Mouse (Mus musculus): ENCODE data around the gene Cdk5rap2.

Gene Cdk5rap2

DNA sequence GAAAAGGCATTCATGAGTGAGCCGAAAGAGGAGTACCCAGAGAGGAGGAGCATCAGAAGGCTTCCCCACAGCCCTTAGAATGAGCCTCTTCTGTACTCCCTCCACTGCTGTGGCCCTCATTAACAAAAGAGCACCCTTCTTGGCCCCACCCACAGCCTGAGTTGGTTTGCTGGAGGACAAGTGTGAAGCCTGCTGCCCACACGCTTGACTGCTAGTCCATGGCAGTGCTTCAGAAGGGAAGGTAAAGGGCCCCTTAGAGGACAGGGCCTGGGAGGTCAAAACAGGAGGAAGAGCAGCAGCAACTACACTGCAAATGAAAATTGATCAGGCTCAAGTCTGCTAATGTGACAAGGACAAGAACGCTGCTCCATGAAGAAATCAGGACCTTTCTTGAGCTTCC lies 56.6 kb downstream of the Cdk5rap2 start:
- DNase-seq, result no peak

DNA sequence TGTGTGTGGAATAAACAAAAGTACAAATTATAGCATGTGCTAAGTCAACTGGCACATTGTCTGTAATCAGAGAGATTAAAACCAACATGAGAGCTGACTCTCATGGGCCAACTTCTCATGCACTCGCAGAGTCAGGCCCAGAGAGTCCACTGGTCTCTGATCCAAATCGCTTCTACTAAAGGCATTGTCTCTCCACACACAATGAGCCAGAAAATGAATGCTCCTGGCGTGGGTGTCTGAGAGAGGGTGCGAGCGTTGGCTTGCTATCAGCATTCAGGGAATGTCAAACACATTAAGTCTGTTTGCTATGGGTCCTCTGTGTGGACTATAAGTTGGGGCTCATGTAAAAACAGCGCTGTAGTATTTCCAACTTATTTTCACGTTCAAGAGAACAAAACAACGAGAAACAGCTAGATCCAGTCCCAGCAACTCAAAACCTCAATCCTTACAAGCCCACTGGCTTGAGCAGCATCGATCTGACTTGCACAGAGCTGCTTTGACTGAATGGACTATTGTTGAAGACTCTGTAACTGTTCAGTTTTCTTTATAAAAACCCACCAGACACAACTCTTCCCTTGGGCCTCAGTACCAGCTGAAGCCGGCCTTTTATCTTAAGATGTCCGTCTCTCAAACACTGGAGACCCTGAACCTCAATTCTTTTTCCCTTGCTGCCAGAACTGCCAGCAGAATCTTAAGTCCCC lies 74.6 kb downstream of the Cdk5rap2 start:
- DNase-seq, result no peak

DNA sequence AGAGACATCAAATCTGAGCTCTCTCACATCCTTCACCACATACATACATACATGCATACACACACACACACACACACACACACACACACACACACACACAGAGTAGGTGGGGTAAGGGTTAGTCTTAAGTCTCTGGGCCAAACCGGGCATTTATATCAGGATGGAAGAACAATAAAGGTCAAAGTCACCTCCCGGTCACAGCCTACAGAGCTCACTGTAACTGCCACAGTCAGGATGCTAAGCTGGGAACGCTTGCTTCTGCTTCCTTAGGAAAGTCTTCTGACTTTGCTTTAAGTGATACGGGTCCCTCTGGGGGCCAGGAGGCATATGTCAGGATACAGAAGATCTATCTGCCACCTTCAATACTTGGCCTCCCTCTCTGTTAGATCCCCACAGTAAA lies 75.2 kb downstream of the Cdk5rap2 start:
- DNase-seq, result no peak

DNA sequence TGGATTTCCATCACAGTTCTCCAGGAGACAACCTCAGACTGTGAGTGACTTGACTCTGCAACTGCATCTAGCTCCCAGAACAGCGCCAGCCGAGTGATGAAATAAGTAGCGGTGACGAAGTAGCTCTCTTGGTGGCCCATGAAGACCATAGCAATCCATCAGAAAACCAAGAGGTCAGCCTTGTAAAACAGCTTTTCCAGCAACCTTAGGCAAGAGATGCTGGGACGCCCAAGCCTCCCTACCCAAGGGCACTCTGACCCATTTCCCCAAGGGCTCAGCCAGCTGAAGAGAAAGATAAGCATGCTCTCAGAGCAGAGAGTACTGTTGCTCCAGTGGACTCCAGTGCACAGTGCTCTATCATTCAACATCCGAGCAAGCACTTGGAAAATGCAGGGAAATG lies 77.3 kb downstream of the Cdk5rap2 start:
- DNase-seq, result no peak

DNA sequence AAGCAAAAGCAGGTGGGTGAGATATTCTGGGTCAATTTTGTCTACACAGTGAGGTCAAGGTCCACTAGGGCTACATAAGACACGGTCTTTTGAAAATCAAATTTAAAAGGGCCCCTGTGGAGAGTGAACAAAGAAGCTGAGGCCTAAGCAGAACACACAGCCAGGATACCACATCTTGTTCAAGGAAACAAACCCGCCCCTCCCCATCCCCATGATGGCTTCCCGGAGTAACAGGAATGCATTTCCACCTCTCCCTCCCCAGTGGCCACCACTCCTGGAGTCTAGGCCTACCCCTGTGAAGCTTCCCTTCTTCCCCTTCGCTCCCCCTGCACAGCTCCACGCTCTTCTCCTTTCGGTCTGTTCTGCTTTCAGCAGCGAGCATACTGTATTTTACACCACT lies 77.7 kb downstream of the Cdk5rap2 start:
- no peak for DNase-seq

DNA sequence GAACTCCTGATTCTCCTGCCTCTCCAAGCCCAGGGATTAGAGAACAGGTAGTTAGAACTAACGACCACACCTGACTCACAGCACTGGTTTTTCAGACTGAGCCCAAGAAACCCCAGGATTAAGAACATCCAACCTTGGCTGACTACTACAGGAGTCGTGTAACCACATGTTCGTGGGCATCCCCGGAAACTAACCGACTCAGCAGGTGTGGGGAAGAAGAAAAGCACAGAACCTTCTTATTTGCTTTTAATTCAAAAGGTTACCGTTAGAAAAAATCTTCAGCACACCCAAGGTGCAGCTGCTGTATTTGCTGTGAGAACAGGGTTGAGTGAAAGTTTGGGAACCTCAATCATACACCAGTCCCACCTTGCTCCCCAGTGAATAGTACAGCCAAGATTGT lies 79.1 kb downstream of the Cdk5rap2 start:
- no peak for DNase-seq

DNA sequence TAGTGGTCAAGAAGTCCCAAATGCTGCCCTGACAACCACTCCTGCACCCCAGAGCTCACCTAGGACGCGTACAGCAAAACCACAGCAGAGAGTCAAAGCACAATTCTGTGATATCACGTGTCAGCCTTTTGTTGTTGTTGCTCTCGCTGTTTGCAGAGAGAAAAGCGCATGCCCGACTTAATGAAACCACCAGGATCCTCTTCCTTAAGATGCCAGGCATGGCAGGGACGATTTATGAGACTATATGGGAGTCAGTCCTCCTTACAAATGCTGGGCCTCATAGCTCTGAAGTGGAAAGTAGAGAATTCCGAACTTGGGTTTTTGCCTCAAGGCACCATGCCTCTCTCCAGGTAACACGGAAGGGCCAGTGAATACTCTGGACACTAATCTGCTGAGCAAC lies 82.2 kb downstream of the Cdk5rap2 start:
- no peak for DNase-seq

DNA sequence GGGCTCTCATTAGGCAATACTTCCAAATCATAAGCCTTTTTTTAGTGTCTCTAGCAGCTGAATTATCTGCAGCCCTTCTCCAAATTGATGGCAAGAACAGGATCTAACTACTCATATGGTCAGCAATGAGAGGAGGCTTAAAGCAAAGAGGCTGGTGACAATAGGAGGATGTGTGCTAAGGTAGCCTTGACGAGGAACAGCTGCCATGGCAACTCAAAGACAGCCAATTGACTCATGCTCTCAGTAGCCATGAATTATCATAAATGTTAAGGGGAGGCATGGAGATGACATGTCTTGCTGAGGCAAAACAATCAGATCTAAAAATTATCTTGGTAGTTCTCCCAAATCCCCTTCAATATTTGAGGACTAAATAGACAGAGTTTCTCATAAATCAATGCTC lies 82.8 kb downstream of the Cdk5rap2 start:
- no peak for DNase-seq

DNA sequence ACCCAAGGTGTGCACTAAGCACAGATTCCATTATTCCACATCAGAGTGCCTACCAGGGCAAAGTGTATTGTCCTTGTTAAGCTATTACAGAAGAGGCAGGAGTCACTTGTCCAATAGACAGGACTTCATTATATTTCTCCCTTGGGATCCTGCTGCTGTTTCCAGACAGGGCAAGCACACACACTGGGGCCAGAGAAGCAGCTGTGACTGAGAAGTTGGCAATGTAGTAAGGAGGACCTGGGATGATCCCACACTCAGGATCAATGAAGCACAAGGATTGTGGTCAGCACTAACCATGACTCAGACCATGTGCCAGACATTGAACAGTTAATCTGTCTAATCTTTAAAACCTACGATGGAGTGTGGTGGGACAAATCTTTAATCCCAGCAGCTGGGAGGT lies 88.7 kb downstream of the Cdk5rap2 start:
- DNase-seq, result no peak

DNA sequence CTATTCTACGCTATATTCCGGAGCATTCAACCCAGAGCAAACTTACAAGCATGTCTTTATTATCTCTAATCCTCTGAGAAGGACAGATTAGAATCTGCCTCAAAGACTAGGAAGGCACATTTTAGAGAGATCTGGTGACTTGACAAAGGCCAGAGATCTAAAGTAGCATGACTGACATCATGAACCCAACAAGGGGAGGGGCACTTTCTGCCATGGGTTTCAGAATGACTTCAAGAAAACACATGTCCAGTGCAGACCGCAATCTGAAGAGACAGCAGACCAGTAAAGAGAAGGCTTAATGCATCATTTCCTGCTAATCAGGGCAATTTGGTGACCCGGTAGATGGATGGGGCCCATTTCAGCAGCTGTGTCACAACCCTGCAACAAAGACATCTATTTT lies 98.1 kb downstream of the Cdk5rap2 start:
- DNase-seq, result no peak

DNA sequence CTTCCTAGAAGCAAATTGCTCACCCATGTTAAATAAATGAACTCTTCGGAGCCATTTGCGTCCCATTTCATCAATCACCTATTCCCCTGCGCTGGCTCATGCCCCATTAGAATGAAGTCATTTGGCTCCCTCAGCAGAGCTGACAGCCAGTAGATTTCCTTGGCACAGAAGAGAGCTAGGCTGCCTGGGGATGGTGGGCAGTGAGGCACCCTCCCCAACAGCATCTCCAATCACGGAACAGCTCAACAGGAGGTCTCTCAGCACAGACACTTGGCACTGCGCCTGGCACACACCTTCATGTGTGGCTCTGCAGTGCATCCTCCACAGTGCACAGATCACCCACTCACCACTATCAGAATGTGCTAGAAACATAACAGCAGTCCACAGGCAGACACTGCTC lies 98.7 kb downstream of the Cdk5rap2 start:
- DNase-seq, result no peak

DNA sequence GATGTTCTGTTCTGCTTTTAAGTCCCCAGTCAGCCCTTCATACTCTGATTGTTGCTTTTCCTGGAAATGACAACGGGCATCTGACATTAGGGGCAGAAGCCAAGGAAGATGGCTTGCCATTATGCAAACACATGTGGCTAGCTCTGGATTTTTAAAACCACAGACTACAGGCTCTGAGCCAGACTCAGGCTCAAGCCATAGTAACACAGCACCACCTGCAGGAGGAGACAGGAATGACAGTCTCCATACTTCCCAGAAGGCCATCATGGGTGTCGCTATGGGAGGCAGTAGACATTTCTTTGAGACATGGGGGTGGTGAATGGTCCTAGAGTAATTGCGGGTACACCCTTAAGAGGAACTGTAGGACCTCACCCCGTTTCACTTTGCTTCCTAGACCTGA lies 103.0 kb downstream of the Cdk5rap2 start:
- peak; percentile 53 for DNase-seq

DNA sequence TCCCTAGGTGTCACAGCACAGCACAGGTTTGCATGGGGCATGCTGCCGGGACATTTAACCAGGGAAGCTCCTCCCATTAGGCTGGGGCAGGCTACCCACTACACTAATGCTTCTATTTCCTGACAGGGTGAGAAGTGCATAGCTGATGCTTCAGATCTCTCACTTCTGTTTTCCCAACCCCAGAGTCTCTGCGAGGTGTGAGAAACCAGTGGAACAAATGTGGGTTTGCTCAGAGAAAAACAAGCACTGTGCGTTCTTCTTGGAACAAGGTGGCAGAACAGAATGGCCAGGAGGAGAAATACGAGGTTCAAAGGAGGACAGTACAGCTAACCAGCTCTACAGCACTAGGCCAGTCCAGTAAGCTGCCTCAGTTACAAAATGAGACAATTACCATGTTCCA lies 106.4 kb downstream of the Cdk5rap2 start:
- no peak for DNase-seq

DNA sequence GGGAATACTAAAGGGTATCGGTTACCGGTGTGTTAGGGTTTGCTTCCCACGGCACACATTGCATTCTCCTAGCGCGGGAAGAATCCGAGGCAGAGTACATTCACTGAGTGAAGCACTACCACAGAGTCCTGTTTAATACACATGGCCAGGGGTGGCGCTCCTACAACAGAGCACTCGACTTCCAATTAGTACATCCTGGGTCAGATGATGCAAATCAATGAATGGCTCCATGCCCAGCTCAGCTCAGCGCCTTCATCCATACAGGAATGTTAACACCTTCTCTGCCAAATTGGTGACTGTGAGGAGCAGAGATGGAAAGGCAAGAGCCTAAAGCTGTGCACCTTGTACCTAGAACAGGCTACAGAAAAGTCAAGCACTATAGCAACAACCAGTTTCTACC lies 109.1 kb downstream of the Cdk5rap2 start:
- no peak for DNase-seq

DNA sequence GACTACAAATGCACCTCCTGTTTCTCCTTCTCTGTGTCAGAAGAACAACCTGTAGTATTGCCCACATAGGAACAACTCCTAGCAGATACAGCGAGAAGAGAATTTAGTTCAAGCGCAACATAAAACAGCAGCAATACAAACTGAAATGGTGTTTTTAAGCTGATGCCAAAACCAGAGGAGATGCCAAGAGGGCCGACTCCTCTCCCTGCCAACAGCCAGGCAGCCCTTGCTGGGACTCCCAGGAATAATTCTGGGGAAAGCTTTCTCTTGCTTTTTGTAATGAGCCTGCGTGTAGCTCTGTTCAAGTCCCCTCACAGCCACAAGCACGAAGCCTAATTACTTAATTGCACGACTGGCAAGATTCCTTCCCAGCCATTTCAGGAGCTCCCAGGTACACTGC lies 120.9 kb downstream of the Cdk5rap2 start:
- DNase-seq, result no peak

DNA sequence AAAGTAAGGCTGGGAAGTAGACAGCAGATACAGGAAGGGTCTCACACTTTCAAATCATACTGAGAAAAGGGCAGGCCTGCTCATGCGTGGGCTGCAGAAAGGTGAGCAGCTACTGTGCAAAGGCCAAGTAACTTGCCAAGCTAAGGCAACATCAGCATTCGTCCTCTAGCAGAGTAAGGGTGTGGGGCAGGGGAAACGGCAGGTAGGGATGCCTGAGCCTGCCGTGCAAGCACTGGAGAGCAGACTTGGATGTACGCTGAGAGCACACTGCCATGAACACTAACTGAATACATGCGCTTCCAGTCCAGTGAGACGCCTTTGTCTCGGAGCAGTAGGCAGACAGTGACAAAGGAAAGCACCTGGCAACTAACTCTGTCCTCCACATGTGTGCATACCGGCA lies 127.1 kb downstream of the Cdk5rap2 start:
- no peak for DNase-seq

DNA sequence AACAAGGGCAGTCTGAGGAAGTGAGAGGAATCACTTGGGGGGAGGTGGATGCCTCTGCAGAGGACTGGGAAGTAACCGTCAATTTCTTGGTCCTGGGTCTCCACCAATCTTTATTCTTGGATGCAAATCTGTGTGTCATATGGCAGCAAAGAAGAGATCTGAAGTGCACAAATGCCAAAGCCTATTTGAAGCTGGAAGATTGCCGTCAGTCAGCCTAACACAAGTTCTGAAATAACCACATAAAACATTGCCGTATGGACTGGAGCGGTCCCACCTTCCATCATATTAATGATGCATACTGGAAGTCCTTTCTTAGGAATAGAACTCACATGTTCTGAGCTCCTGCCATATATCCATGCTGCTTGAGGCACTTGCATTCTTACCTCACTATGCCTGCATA lies 131.4 kb downstream of the Cdk5rap2 start:
- no peak for DNase-seq

DNA sequence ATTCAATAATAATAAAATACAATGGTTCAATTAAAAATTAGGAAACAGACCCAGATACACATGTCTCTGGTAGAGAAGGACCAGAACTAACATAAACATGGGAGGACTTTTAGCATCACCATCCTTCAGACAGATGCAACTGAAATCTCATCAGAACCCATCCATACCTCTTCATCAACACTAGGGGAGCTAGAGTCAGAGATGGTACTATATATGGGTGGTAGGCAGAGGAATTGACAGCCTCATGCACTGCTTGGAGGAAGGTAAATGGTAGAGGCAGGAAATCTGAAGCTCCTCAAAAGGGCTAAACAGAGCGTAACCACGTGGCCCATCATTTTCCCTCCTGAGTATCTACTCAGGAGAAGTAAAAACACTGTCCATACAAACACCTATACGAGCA lies 132.2 kb downstream of the Cdk5rap2 start:
- no peak for DNase-seq

DNA sequence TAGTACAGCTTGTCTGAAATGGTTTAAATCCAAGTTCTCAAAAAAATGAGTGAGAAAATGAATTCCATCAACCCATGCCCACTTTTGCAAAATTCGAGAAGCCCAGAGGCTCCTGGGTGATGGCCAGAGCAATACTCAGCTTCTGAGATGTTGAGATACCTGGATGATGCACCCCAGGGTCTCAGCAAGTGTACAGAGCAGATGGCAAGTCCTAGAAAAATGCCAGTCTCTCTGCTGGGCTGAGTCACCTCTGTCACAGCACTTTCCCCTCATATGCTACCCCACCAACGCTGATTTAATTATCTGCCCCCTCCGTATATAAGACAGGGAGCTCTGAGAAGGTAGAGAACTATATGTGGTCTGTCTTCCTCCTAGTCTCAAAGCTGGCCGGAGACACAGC lies 137.3 kb downstream of the Cdk5rap2 start:
- DNase-seq, result no peak

DNA sequence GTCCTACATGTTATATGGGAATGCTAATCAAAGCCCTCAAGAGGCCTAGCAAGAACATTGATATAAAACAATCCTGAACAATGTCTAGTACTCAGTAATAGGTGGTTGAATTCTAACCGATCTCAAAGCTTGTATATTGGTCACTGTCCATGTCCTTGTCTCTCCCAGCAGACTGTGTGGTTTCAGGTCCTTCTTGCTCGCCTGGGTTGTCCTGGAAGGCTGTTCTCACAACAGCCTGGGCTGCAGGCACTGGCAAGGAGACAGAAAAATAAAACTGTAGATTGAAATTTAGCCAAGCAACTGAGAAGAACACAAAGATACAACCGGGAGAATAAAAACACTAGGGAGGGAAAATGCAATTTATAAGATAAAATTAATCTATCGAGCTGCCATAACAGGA lies 137.7 kb downstream of the Cdk5rap2 start:
- DNase-seq, result no peak

DNA sequence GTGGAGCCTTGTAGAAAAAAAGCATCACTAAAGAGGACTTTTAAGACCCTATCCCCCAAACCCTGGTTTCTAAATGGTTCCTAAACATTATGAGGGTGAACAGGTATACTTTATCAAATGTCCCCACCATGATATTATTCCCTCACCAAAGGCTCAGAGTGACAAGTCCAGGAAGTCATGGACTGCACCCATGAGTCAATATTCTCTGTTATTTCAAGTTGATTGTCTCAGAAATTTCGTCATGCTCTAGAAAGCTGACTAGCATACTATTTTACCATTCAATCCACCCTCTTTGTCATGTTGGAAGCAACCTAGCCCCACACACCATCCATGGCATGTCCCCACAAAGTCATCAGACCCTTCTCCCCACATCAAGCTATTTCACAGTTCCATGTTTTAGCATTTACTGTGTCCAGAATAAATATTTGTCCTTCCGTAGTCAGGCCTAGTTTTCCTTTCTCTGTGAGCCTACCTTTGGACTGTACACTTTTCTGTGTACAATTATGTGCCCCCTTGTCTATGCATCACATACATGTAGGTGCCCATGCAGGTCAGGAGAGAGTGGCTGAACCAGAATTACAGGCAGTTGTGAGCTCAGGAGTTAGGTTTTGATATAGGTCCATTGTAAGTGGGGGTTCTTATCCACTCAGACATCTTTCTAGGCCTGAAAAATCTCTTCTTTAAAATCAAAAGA lies 142.9 kb downstream of the Cdk5rap2 start:
- no peak for DNase-seq

DNA sequence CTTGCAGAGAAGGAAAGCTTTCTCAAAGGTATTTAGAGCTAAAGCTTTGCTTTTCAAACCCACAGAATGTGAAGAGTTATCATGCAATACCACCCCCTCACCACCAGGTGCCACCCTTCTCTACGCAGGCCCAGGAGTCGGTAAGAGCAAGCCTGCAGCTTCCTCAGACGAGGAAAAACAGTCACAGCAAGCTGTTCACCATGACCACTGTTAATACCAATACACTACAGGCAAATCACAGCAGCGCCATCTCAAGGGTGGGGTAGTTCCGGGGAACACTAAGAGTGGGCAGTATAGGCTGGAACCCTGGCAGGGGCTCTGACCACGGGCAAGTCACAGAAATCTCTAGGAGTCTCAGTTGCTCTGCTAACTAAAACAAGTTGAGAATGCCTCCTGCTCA lies 145.0 kb downstream of the Cdk5rap2 start:
- DNase-seq, result peak; percentile 54

DNA sequence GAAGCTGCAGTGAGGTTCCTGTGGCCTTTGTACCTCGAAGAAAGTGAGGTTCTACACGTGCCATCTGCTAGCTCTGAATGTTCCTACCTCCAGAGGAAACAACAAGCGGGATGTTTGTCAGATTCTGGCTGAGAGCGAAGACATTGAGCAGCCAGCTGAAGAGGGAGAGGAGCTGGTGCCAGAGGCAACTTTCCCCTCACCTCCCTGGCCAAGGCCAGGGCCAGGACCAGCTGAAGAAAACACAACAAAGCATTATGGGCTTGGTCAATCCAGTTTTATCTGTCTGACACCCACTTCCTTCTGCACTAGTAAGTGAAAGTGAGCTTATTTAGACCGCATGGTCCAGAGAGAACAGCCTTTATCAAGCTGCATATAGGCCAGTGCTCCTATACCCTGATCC lies 147.4 kb downstream of the Cdk5rap2 start:
- DNase-seq, result no peak

DNA sequence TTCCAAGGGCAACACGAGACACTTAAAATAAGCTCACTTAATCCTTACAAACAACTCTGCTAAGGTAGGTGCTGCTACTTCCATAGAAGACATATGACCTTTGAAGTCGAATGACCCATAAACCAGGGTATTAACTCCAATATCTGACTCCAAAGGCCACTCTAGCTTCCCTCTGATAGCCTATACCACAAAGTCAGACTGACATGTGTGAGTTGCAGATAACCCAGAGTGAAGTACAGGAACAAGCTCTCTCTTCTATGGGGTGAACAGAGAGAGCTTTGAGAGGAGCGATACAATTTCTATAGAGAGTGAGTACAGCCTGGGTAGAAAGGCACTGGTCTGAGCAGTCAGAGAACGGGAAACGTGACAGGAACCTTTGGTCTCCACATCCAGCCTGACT lies 148.9 kb downstream of the Cdk5rap2 start:
- DNase-seq, result no peak

DNA sequence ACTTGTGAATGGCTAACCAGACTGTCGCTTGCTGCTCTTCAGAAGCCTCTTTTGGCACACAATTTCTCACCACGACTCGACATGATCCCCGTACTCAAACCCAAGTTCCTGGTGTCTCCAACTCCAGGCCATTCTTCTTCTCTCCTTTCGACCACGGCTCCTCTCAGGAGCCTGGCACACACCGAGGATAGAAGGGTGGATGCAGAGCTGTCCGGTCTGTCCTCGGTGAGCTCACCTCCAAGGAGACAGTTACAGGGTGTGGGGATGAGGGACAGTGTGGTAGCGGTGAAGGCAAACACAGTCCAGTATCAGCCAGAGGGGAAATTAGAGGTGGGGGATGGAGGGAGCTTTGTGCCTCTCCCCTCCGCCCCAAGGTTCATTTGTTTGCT lies 149.8 kb downstream of the Cdk5rap2 start:
- DNase-seq, result no peak

Data from kidney, adult 9 months (tissue).